Mouse (Mus musculus) stomach, embryonic 15.5 days (tissue): ENCODE measurements around the gene 9930111J21Rik2. TPM values are rescaled to one million over a fixed set of nuclear protein-coding genes. Genes with fewer than 3 reads are reported as not detected.
"Not testable (repeated sequence)": the region's sequence is repeated elsewhere in the genome, so short reads cannot be mapped to it uniquely, and the experiment has no call there.

ENCODE experiments used
- ATAC-seq: fragments of 200-750 bp; cut with Nextera tagmentation; 2 replicates; pipeline ENCODE4 v1.8.0; 2017; ENCODE audit warnings: low read depth, moderate number of reproducible peaks, moderate TSS enrichment; ENCODE audit not compliant: insufficient read depth, low FRiP score
- H3K27ac ChIP-seq: fragments of 300-500 bp; sonication (generic); 2 replicates; pipeline ENCODE4 v1.5.1; 2015; ENCODE audit warnings: mild to moderate bottlenecking, inconsistent platforms
- H3K27me3 ChIP-seq: fragments of 300-500 bp; sonication (generic); replicated peaks from 2 replicates; pipeline ENCODE4 v1.6.1; 2015; ENCODE audit warnings: inconsistent platforms
- H3K36me3 ChIP-seq: fragments of 300-500 bp; sonication (generic); 2 replicates; pipeline ENCODE4 v1.6.1; 2015; ENCODE audit warnings: inconsistent platforms
- H3K4me1 ChIP-seq: fragments of 300-500 bp; sonication (generic); 2 replicates; pipeline ENCODE4 v1.6.1; 2015; ENCODE audit warnings: inconsistent platforms
- H3K4me2 ChIP-seq: fragments of 300-500 bp; sonication (generic); 2 replicates; pipeline ENCODE4 v1.6.1; 2015; ENCODE audit warnings: mild to moderate bottlenecking, inconsistent platforms
- H3K4me3 ChIP-seq: fragments of 300-500 bp; sonication (generic); replicated peaks from 2 replicates; pipeline ENCODE4 v1.5.1; 2015; ENCODE audit warnings: inconsistent platforms
- H3K9ac ChIP-seq: fragments of 300-500 bp; sonication (generic); 2 replicates; pipeline ENCODE4 v1.6.1; 2015; ENCODE audit warnings: inconsistent platforms
- H3K9me3 ChIP-seq: fragments of 300-500 bp; sonication (generic); 2 replicates; pipeline ENCODE4 v1.6.1; 2016; ENCODE audit warnings: inconsistent platforms
- WGBS: fragments of 180-500 bp; shearing (Covaris S2); methylation state at CpG from one replicate; pipeline ENCODE4 v1.1.7; 2015; 5-methylcytosine and 5-hydroxymethylcytosine counted together
- polyA plus RNA-seq: library from polyadenylated mRNA; unstranded; fragments of >200 nt; fragmentation: Nextera tagmentation; extraction: Ambion mirVana; gene quantifications from 2 replicates; pipeline ENCODE4 v1.2.1, GENCODE M21; 2015

The 9930111J21Rik2 gene
- polyA plus RNA-seq, 1 experiment from 2014 or later, result 0.96 TPM

DNA sequence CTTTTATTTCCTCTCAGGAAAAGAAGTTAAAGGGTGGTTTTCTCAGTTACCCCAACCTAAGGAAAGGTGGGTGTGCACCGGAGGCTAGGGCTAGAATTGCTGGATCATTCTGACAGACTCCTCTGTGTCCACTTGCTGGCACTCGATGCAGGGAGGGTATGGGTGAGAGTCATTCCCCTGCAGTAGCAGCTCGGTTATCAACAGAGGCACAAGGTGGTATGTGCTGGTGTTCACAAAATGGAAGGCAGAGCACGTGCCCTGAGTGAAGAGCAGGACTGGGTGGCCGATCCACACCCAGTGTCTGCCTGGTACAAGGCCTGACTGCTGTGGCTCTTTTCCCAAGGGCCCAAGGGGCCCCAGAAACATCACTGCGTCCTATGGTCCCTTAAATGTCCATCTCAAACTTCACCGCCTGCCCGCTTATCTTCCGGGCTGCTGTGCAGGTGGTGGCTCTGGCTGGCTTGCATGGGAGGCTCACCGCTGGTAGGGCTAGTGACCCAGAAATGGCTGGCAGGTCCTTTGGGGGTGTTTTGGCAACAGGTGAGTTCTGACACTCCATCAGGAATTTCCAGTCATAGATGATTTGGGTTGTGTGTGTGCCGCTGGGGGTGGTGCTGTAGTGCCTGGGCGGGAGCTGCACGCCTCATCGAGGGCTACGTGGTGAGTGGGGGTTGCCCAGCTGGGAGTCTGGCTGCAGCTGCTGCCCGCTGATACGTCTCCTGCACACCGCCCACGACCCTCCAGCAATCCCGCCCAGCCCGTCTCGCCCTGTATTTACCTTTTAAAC, 37.0 kb upstream of the 9930111J21Rik2 start:
- 41% methylated on average over 22 of the region's 22 CpGs for WGBS
- Histone ChIP-seq H3K27ac (no peak overlapping the region), H3K36me3 (no peaks in the 10 kb centered on the region), H3K9me3 (no peaks in the 10 kb centered on the region), H3K4me1 (peaks cover 7% of the 10 kb centered on the region; the same call in 1 of the 2 replicates), H3K4me3 (peak overlapping the region; percentile 3; the same call in 1 of the 2 replicates), H3K4me2 (peak overlapping the region; percentile 47), H3K27me3 (no peaks in the 10 kb centered on the region), H3K9ac (no peak overlapping the region)
- ATAC-seq, result peak; percentile 93

DNA sequence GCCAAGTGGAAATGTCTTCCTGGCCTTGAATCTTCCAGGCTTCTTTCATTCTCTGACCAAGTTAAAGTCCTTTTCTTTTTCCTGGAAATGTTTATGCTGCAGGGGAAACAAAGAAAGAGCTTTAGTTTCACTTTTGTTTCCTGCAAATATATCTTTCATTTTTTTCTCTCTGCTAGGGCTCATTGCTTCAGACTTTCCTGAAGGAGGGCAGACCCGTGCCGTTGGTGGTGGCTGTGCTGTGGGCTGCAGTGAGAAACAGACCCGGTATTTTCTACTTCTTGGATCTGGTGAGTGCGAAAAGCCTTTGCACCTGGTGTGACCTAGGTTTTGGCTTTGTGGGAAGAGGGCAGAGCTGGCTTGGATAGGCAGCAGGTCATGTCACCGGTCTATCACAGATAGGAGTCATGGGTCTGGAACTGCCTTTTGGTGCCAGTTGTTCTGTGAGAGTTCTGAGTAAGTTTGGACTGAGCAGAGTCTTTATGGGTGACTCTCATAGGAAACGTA, 35.9 kb upstream of the 9930111J21Rik2 start:
- ATAC-seq, result no peak
- 72% methylated on average over 6 of the region's 6 CpGs for WGBS
- Histone ChIP-seq H3K27ac (no peak overlapping the region), H3K4me2 (no peak overlapping the region), H3K4me1 (peaks cover 7% of the 10 kb centered on the region; the same call in 1 of the 2 replicates), H3K9ac (no peak overlapping the region), H3K4me3 (no peak overlapping the region), H3K27me3 (no peaks in the 10 kb centered on the region), H3K9me3 (no peaks in the 10 kb centered on the region), H3K36me3 (no peaks in the 10 kb centered on the region)

DNA sequence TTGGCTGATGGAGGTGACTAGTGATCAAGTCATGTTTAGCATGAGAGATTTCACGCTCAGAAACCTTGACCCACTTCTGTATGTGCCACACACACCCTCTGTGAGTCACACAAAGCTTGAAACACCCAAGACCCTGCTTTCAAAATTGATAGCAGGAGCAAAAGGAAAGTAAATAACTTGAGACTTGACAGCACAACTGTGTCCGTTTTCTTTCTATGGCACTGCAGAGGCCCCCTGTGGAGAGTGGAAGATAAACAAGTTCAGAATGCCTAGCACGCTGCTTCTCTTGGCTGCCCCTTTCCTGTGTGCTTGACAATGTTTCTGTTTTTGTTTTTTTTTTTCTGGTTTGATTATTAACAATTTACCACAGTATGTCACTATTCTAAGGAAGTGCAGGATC, 33.8 kb upstream of the 9930111J21Rik2 start:
- 23% methylated on average over 3 of the region's 3 CpGs for WGBS
- no peaks in the 10 kb centered on the region for H3K27me3 ChIP-seq
- peaks cover 7% of the 10 kb centered on the region; the same call in 1 of the 2 replicates for H3K4me1 ChIP-seq
- no peak for ATAC-seq
- H3K27ac ChIP-seq, result no peak overlapping the region
- H3K9ac ChIP-seq, result no peak overlapping the region
- H3K4me3 ChIP-seq, result no peak overlapping the region
- no peak overlapping the region for H3K4me2 ChIP-seq
- H3K9me3 ChIP-seq, result no peaks in the 10 kb centered on the region
- no peaks in the 10 kb centered on the region for H3K36me3 ChIP-seq

DNA sequence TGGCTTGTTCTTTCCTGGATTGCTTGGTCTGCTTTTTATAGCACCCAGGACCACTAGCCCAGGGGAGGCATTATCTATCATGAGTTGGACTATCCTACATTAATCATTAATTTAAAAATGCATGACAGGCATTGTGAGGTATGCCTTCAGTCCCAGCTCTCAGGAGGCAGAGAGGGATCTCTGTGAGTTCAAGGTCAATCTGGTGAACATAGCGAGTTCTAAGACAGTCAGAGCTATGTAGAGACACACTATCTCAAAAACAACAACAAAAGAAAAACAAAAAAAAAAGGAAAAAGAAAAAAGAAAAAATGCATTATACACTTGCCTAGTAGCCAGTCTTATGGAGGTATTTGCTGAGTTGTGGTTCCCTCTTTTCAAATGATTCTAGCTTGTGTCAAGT, 33.3 kb upstream of the 9930111J21Rik2 start:
- 76% methylated on average over 1 of the region's 1 CpGs for WGBS

DNA sequence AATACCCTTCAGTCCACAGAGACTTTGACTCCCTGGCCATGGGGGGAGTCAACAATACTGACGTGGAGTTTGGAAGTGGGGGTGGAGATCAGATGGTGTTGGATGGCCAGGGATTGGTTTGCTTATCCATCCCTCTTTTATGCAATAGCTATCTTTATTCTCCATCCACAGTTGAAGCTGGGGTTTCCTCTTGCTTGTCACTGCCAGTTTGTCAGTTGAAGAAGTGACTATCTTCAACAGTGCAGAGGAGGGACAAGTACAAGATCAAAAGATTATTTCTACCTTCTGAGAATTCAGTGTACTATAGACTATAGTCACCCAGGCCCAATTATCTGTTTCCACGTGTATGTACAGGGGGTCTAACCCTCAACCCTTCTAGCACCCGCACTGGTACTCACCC, 32.8 kb upstream of the 9930111J21Rik2 start:
- peaks cover 7% of the 10 kb centered on the region; the same call in 1 of the 2 replicates for H3K4me1 ChIP-seq
- peak; percentile 48; the same call in 1 of the 2 replicates for ATAC-seq
- H3K9ac ChIP-seq, result no peak overlapping the region
- no peak overlapping the region for H3K4me2 ChIP-seq
- 68% methylated on average over 3 of the region's 3 CpGs for WGBS
- no peak overlapping the region for H3K4me3 ChIP-seq
- no peaks in the 10 kb centered on the region for H3K36me3 ChIP-seq
- H3K27me3 ChIP-seq, result no peaks in the 10 kb centered on the region
- H3K27ac ChIP-seq, result no peak overlapping the region
- H3K9me3 ChIP-seq, result no peaks in the 10 kb centered on the region

More for the DNA sequence above, 33.3 kb upstream of the 9930111J21Rik2 start:
- ATAC-seq, result no peak
- no peaks in the 10 kb centered on the region for H3K9me3 ChIP-seq
- H3K27ac ChIP-seq, result no peak overlapping the region
- no peaks in the 10 kb centered on the region for H3K27me3 ChIP-seq
- H3K36me3 ChIP-seq, result no peaks in the 10 kb centered on the region
- H3K9ac ChIP-seq, result no peak overlapping the region
- peaks cover 7% of the 10 kb centered on the region; the same call in 1 of the 2 replicates for H3K4me1 ChIP-seq
- H3K4me2 ChIP-seq, result no peak overlapping the region
- H3K4me3 ChIP-seq, result no peak overlapping the region

DNA sequence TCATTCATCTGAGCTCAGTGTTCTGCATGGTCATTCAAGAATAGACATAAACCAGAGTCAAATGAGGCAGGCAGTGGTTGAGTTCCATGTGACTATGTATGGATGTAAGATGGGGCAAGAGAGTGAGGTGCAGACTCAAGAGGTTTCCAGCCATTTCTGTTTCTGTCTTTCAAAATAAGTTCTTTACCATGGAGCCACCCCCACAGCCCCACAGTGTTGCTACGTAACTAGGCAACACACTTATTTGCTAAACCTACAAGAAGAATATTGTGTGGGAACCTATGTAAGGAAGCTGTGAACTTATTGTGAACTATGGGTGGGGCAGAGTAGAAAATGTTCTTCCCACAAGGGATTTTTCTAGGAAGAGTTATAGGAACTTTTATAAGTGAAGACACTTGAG, 32.1 kb upstream of the 9930111J21Rik2 start:
- Histone ChIP-seq H3K36me3 (no peaks in the 10 kb centered on the region), H3K27ac (no peak overlapping the region), H3K9me3 (no peaks in the 10 kb centered on the region), H3K9ac (no peak overlapping the region), H3K27me3 (no peaks in the 10 kb centered on the region), H3K4me1 (peaks cover 5% of the 10 kb centered on the region; the same call in 1 of the 2 replicates), H3K4me2 (no peak overlapping the region), H3K4me3 (no peak overlapping the region)
- no peak for ATAC-seq
- 64% methylated on average over 1 of the region's 1 CpGs for WGBS

DNA sequence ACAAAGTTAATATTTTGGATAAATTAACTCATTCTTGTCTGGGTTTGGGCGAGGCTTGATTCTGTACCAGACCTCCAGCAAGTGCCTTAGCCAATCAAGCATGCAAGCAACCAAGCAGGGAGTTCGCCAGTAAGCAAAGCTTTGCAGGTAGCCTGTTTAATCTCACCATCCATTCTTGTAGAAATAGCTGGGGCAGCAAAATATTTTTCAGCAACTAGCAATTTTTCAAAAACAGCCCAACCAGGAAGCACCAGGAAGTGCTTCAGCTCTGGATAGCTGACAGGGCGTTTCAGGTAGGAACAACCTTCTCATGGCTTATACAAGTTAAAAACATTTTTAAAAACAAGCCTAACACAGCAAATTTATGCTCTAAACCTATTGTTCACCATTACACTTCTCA, 30.8 kb upstream of the 9930111J21Rik2 start:
- Histone ChIP-seq H3K4me3 (no peak overlapping the region), H3K27ac (no peak overlapping the region), H3K9ac (no peak overlapping the region), H3K27me3 (no peaks in the 10 kb centered on the region), H3K36me3 (no peaks in the 10 kb centered on the region), H3K9me3 (no peaks in the 10 kb centered on the region), H3K4me1 (no peaks in the 10 kb centered on the region), H3K4me2 (no peak overlapping the region)
- no peak for ATAC-seq
- WGBS, result 69% methylated on average over 3 of the region's 3 CpGs

DNA sequence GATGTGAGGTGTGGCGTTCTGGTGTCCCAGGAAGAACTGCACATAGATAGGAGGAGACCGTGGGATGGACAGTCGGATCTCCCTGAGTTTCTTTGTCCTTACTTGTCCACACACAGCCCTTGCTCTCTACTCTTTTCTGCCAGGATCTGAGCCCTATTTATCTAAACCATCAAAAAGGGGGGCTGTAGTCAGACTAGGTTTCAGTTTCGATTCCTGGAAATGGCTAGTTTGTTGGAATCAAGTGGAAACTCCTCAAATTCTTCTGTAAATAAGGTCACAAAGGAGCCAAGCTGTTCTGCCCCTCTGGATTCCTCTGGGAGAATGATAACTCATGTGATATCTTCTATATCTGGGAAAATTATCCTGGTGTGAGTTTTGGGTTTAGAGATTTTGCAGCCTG, 30.3 kb upstream of the 9930111J21Rik2 start:
- no peak overlapping the region for H3K27ac ChIP-seq
- no peak overlapping the region for H3K9ac ChIP-seq
- 70% methylated on average over 4 of the region's 4 CpGs for WGBS
- H3K9me3 ChIP-seq, result no peaks in the 10 kb centered on the region
- no peak for ATAC-seq
- H3K4me3 ChIP-seq, result no peak overlapping the region
- H3K27me3 ChIP-seq, result no peaks in the 10 kb centered on the region
- H3K36me3 ChIP-seq, result no peaks in the 10 kb centered on the region
- H3K4me2 ChIP-seq, result no peak overlapping the region
- no peaks in the 10 kb centered on the region for H3K4me1 ChIP-seq

DNA sequence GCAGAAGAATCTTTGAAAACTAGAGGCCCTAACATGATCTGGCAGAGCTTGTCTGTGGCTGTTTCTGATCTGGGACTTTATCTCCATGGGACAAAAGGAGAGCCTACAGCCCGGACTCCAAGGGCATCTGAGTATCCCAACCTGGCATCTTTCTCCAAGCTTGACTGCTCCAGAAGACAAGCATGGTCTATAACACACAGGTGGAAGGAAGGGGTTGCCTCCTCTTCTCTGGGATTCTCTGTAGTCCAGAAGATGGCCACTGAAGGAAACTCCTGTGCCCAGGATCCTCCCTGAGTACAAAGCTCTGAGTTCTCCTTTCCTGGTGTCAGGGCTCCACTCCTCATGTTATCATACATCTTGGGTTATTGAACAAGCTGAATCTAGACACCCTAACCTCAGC, 29.6 kb upstream of the 9930111J21Rik2 start:
- H3K4me3 ChIP-seq, result no peak overlapping the region
- 63% methylated on average over 1 of the region's 1 CpGs for WGBS

DNA sequence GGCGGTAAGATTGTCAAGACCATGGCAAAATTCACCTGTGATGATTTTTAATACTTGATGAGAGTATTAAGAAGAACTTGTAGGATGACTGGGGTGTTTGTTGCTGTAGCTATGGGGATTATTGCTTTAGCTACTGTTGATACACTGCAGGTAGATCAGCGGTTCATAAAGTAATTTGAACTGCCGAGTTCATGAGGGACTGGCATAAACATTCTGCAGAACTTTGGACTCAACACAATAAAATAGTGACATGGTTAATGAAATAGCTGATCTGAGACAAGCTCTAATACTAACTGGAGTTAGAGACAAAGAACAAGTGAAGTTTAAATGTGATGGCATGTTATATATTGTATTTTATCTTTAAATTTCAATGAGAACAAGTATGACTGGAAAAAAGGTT, 27.7 kb upstream of the 9930111J21Rik2 start:
- H3K9ac ChIP-seq, result no peak overlapping the region
- no peaks in the 10 kb centered on the region for H3K4me1 ChIP-seq
- H3K9me3 ChIP-seq, result no peaks in the 10 kb centered on the region
- 70% methylated on average over 3 of the region's 3 CpGs for WGBS
- H3K27me3 ChIP-seq, result no peaks in the 10 kb centered on the region
- no peak overlapping the region for H3K4me2 ChIP-seq
- H3K4me3 ChIP-seq, result no peak overlapping the region
- no peaks in the 10 kb centered on the region for H3K36me3 ChIP-seq
- no peak overlapping the region for H3K27ac ChIP-seq
- ATAC-seq, result no peak

More for the DNA sequence above, 29.6 kb upstream of the 9930111J21Rik2 start:
- Histone ChIP-seq H3K4me1 (no peaks in the 10 kb centered on the region), H3K27ac (no peak overlapping the region), H3K4me2 (no peak overlapping the region), H3K36me3 (no peaks in the 10 kb centered on the region), H3K27me3 (no peaks in the 10 kb centered on the region), H3K9ac (no peak overlapping the region), H3K9me3 (no peaks in the 10 kb centered on the region)
- no peak for ATAC-seq

DNA sequence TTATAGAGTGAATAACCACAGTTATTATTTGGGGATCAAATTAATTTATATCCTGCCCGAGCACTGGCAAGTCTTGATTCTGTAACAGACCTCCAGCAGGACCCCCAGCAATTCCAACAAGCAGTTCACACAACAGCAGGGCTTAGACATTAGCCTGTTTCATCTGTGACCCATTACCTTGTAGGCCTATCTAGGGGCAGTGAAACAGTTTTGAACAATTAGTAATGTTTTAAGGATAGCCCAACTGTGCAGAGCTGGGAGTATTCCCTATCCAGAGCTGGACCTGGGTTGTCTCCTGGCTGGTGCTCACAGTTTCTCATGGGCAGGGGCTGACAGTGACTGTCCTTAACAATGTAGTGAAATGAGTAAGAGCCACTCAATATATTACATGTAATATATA, 26.0 kb upstream of the 9930111J21Rik2 start:
- Histone ChIP-seq H3K9me3 (no peaks in the 10 kb centered on the region), H3K4me3 (no peak overlapping the region), H3K4me1 (no peaks in the 10 kb centered on the region), H3K27ac (no peak overlapping the region), H3K27me3 (no peaks in the 10 kb centered on the region), H3K4me2 (no peak overlapping the region), H3K9ac (no peak overlapping the region), H3K36me3 (no peaks in the 10 kb centered on the region)
- 66% methylated on average over 1 of the region's 1 CpGs for WGBS
- ATAC-seq, result no peak

DNA sequence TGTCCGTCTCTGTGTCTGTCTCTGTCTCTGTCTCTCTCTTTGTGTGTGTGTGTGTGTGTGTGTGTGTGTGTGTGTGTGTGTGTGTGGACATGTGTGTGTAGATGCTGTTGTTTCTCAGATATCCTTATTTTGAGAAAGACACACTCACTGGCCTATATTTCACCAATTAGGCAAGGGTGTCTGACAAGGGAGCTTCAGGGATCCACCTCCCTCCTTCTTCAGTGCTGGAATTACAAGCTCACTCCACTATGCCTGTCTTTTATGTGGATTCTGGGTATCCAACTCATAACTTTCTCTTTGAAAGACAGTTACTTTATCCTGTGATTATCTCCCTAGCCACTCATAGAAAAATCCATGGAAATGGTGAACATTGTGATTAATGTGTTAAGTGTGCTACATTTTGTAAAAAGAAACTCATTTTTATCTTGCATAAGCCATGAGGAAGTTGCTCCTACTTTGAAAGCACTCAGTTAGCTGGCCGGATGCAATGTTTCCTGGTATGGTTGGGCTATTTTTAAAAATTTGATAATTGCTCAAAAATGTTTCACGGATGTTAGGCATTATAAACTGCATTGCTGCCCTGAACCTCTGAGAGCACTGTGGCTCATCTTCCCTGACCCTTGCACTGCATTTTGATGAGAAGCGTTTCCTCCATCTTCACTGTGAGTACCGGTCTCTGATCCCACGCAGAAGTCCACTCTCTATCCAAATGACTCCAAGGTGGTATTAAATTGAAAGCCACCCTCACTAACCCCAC, 25.1 kb upstream of the 9930111J21Rik2 start, which contains the start of gene Ifi47:
Gene Ifi47 (plus strand): TSS at position 587 of the 757 bp plus-strand sequence.
- not testable (repeated sequence) for H3K27ac ChIP-seq, H3K4me2 ChIP-seq, H3K27me3 ChIP-seq, H3K9ac ChIP-seq, H3K9me3 ChIP-seq, H3K36me3 ChIP-seq, H3K4me1 ChIP-seq, ATAC-seq, H3K4me3 ChIP-seq
- WGBS, result 56% methylated on average over 6 of the region's 6 CpGs
